Mouse (Mus musculus) brain, embryonic 18.5 days (tissue): ENCODE data around the gene C2cd3.

Source experiments
- DNase-seq: peaks from one replicate; pipeline ENCODE4 v3.0.0-alpha.2; 2012; ENCODE audit warnings: low read depth, low spot score

Gene C2cd3

DNA sequence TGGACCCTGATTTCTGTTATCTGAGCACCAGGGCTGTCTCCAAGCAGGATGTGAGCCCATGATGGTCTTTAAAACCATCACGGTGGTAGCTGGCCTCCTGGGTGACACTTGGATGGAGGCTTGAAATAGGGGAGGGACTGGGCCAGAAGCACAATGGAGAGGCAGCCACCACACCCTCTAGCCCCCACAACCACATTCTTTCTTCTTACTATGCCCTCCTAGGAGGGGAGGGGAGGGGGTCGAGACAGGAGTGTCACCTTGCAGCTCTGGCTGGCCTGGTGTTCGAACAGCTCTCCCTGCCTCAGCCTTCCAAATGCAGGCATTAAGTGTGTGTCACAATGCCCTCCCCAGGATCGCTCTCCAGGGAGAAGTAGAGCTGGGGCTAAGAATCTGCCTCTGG is 125.4 kb downstream of the C2cd3 start:
- no peak for DNase-seq

DNA sequence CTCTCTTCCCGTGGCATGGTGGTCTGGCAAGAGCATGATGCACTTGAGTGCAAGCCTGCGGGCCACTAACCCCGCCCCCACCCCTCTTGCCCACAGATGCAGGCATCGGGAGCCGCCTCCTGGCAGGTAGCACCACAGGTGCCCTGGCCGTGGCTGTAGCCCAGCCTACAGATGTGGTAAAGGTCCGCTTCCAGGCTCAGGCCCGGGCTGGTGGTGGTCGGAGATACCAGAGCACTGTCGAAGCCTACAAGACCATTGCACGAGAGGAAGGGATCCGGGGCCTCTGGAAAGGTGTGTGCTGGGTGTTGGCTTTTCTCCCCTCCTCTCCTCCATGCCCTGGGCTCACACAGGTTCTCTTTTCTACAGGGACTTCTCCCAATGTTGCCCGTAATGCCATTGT is 125.9 kb downstream of the C2cd3 start:
- DNase-seq: no peak

DNA sequence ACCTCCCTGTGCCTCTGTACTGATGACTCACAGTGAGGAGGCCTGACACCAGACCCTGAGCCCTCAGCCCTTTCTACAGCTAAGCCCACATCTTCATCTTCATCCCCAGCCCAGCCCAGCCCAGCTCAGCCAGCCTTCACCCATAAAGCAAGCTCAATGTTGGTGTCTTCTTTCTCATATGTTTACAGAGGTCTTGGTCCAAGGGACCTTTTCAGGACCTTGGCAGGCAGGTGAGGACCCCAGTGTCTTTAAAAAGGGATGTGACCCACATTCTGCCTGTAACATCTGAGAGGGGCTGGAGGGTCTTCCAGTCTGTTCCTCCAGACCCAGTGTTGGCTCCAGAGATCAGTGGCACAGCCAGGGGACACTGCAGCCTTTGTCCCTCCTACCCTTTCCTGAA is 127.4 kb downstream of the C2cd3 start:
- no peak for DNase-seq

DNA sequence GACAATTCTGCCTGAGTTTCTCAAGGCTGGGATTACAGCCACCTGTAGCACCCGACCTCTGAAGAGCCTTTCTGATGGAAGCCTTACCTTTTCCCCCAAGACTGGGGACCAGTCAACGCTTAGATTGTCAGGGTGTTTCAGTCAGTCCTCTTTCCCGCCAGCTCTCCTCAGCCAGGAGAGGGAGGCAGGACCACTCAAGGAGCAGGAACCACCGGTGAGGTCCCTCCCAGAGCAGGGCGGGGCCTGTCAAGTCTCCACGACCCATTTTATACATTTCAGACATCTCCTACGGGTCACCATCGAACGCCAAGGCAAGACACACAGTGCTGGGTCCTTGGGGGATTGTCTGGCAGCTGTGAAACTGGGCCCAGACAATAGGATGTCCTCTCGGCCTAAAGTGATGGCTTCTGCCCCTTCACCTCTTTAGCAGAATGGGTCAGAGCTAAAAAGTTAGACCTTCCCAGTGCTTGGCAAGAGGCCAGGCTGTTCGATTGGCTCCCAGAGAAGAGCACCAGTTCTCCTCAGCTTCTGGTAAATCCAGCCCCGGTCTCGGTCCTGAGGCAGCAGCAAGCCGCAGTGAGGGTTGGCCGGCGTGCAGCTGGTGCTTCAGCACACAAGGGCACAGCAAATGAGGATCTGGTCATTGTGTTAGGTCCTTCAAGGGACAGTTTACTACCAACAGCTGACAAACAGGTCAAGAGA is 128.4 kb downstream of the C2cd3 start:
- DNase-seq: no peak

DNA sequence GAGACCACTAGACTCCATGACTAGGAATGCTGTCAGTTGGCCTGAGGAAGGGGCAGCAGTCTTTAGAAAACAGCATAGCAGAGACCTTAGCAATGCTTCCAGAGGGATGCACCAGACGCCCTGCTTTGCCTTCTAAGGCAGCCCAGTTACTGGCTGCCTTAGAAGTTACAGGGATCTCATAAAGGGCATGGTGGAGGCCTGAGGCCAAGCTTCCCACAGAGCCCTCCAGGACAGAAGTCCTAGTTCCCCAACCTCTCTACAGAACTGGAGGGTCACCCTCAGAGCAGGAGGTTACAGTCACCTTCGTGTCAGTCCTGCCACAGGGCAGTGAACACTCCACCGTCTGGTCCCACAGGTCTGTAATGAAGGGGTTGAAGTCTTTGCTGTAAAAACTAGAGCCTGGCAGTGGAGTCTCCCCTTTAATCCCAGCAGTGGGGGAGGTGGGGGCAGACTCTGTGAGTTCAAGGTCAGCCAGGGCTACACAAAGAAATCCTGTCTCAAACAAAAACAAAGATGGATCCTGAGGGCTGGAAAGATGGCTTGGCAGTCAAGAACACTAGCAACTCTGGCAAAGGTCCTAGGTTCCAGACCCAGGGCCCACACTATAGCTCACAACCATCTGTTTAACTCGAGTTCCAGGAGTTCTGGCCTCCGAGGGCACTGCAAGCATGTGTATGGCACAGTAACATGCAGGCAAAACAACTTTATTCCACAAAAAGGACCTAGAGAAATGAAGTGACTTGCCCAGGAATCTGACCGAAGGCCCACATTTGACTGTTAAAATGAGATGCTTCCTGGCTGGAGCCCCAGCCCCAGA is 129.2 kb downstream of the C2cd3 start:
- DNase-seq: no peak

DNA sequence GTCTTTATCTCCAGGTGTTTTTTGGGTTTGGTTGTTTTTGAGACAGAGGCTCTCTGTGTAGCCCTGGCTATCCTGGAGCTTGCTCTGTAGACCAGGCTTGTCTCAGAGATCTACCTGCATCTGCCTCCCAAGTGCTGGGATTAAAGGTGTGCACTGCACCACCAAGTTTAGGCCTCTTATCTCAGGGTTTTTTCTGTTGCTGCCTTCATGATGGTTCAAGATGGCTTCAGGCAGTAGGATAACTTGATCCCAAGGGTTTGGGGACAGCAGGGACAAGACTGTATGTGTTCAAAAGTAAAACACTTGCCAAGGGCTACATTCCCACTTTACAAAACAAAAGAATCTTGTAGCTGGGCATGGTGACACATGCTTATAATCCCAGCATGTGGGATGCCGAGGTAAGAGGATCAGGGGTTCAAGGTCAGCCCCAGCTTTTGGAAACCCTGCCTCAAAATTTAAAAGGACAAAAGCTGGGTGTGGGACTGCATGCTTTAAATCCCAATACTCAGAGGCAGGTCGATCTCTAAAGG is 129.9 kb downstream of the C2cd3 start:
- DNase-seq: no peak

DNA sequence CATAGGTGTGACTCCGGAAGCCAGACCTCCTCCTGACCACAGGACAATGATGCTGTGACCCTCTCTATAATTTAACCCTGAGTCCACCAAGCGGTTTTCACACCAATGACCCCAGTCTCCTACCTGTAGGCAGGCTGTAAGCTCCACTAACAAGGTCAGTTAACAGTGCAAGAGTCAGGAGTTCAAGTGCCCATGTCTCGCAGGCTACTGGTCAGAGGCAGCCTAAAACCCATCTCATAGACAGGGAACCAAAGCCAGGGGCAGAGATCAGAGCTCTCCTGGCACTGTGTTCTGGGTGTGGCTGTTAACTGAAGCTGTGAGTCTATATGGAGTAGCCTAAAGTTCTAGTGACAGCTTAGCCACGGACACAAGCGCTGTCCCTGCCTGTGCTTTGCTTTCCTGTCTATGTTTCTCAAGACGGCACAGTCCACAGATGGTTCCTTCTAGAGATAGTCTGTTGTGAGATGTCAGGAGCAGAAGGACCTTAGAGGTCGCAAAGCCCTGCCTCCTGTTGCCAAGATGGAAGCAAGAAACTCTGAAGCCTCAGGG is 130.4 kb downstream of the C2cd3 start:
- DNase-seq: no peak

DNA sequence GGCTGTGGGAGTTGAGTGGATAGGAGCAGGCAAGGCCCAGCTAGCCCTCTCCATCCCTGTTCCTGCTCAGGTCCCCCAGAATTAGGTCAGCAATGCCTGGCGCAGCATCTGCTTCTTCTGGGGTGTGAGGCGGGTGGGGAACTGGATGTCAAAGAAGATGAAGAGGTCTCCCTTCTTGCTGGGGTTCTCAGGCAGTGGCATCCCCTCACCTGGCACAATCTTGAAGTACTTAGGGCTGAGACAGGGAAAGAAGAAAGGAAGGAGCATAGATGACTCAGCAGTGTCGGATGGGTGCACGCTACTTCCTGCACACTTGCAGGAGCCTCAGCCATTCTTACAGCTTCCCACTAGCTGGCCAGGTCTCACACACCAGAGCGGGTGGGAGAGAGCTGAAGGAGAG is 131.0 kb downstream of the C2cd3 start:
- no peak for DNase-seq

DNA sequence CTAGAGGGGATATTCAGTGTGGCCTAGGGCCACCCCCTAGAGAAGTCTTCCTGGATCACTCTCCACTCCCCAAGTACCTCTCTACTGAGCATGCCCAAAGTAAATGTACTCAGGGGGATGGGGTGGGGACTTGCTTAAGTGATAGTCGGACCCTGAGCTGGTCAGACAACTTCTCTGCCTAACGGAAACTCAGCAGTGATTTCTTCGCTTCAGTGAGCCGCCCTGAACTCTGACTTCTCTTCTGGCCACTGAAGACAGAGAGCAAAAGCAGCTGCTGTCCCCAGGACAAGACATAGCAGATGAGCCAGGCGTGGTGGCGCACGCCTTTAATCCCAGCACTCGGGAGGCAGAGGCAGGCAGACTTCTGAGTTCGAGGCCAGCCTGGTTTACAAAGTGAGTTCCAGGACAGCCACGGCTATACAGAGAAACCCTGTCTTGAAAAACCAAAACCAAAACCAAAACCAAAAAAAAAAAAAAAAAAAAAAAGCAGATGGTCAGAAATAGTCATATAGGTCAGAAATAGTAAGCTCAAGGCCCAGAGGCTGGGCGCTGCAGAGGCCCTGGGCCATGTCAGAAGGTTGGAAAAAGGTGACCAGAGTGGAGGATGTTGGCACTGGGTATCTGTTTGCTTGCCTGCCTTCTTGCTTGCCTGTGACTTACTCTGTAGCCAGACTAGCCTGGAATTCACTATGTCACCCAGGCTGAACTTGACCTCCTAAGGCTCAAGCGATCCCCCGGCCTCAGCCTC is 132.9 kb downstream of the C2cd3 start:
- no peak for DNase-seq

DNA sequence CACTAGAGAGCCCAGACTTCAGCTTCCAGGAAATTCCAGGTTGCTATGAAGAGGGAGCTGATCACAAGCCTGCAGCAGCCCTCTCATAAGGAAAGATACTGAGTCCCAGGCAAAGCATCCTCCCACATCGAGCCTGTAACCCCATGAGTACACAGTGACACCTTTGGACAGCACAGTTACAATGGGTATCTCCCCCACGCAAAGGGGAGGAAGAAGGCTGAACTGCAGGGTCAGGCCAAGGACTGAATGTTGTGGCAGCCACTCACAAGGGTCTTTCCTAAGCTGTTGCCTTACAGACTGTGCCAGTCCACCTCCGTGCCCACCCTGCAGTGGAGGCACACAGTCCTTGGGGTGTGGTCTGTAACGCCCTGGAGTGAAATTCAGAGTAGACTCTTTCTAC is 134.5 kb downstream of the C2cd3 start:
- no peak for DNase-seq

DNA sequence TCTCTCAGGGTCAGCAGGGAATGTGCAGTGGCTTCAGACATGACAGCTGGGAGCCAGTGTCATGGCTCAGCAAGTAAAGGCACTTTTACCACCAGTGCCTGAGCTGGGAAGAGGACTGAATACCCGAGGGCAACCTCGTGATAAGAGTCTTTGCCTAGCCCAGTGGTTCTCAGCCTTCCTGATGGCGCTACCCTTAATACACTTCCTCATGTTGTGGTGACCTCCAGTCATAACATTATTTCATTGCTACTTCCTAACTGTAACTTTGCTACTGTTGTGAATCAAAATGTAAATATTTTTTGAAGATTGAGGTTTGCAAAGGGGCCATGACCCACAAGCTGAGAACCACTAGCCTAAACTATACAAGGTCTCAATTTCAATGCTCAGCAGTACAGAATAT is 136.6 kb downstream of the C2cd3 start:
- no peak for DNase-seq

DNA sequence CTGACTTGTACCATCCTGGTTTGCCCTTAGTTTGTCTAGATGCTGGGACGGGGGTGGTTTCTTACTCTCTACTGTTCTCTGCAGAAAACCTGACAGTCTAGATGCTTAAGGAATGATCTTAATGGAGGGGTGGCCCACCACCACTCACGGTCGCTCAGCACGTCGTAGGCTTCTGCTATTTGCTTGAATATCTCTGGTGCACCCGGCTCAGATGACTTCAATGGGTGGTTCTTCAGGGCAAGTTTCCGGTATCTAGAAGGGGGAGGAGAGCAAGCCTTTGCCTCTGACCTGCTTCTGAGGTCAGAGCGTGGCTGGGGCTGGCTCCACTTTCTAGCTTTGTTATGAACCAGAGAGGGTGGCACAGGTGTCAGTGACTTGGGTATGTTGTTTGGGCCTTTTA is 139.6 kb downstream of the C2cd3 start:
- DNase-seq: no peak

DNA sequence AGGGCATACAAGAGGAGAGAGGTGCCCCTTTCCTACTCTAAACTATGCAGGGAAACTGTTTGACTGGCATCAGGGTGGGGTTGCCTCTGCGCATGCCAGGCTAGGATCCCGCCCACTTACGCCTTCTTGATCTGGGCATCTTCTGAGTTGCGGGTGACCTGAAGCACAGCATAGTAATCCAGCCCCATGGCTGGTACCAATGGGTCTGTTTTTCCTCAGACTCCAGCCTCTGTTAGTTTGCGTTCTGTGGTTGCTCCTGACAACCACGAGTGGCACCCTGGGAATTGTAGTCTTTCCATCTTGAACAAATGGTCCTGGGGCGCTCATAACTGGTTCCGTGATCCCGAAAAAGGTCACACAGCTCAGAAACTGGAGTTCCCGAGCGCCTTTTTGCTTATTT is 142.5 kb downstream of the C2cd3 start, which contains the start of gene Dnajb13:
Dnajb13 (minus strand) TSS at position 388 of the 400 bp plus-strand sequence.
- DNase-seq: no peak
